Mouse (Mus musculus) stomach, embryonic 16.5 days (tissue): ENCODE data around the gene Pla2r1. TPM values are rescaled to one million over a fixed set of nuclear protein-coding genes. Genes with fewer than 3 reads are reported as not detected.

Source experiments
- ATAC-seq: fragments of 200-750 bp; cut with Nextera tagmentation; 2 replicates; pipeline ENCODE4 v1.8.0; 2017; ENCODE audit warnings: moderate number of reproducible peaks, moderate TSS enrichment; ENCODE audit not compliant: insufficient read depth, low FRiP score
- H3K27ac ChIP-seq: fragments of 300-500 bp; sonication (generic); 2 replicates; pipeline ENCODE4 v1.5.1; 2014; ENCODE audit warnings: low read length
- H3K27me3 ChIP-seq: fragments of 300-500 bp; sonication (generic); 2 replicates; pipeline ENCODE4 v1.6.1; 2014; ENCODE audit warnings: low read length, control low read depth, mixed read lengths; ENCODE audit not compliant: control insufficient read depth, insufficient read depth
- H3K36me3 ChIP-seq: fragments of 300-500 bp; sonication (generic); 2 replicates; pipeline ENCODE4 v1.6.1; 2014; ENCODE audit warnings: low read length; ENCODE audit not compliant: control insufficient read depth, insufficient read depth
- H3K4me1 ChIP-seq: fragments of 300-500 bp; sonication (generic); 2 replicates; pipeline ENCODE4 v1.6.1; 2014; ENCODE audit warnings: low read length, control low read depth, mixed read lengths; ENCODE audit not compliant: control insufficient read depth, insufficient read depth
- H3K4me2 ChIP-seq: fragments of 300-500 bp; sonication (generic); 2 replicates; pipeline ENCODE4 v1.6.1; 2014; ENCODE audit warnings: low read depth, low read length, mixed read lengths
- H3K4me3 ChIP-seq: fragments of 300-500 bp; sonication (generic); replicated peaks from 2 replicates; pipeline ENCODE4 v1.5.1; 2014; ENCODE audit warnings: mild to moderate bottlenecking, low read length
- H3K9ac ChIP-seq: fragments of 300-500 bp; sonication (generic); 2 replicates; pipeline ENCODE4 v1.6.1; 2014; ENCODE audit warnings: low read length
- H3K9me3 ChIP-seq: fragments of 300-500 bp; sonication (generic); replicated peaks from 2 replicates; pipeline ENCODE4 v1.6.1; 2016; ENCODE audit warnings: low read length, control low read depth; ENCODE audit not compliant: control insufficient read depth
- WGBS: fragments of 180-500 bp; shearing (Covaris S2); extraction: QIAGEN DNeasy Blood & Tissue Kit; methylation state at CpG from one replicate; pipeline ENCODE4 v1.1.7; 2014; 5-methylcytosine and 5-hydroxymethylcytosine counted together
- polyA plus RNA-seq: library from polyadenylated mRNA; unstranded; fragments of >200 nt; fragmentation: Nextera tagmentation; extraction: Ambion mirVana; gene quantifications from 2 replicates; pipeline ENCODE4 v1.2.1, GENCODE M21; 2015

Gene Pla2r1
- polyA plus RNA-seq, 1 experiment from 2014 or later, result 3.3 TPM

- Histone ChIP-seq H3K9me3 (no peaks in the 10 kb centered on the region), H3K4me3 (no peak overlapping the region), H3K27ac (no peak overlapping the region), H3K27me3 (no peaks in the 10 kb centered on the region), H3K9ac (no peak overlapping the region), H3K4me2 (no peak overlapping the region), H3K4me1 (0 out of 2 replicates have a peak, but pooled peaks cover 2% of the 10 kb centered on the region), H3K36me3 (no peaks in the 10 kb centered on the region)
- ATAC-seq, result no peak
- 62% methylated on average over 4 of the region's 4 CpGs for WGBS
Observed at GRCm38 (mm10) chr2:60546082-60546481, 7.0 kb downstream of the Pla2r1 start.

DNA sequence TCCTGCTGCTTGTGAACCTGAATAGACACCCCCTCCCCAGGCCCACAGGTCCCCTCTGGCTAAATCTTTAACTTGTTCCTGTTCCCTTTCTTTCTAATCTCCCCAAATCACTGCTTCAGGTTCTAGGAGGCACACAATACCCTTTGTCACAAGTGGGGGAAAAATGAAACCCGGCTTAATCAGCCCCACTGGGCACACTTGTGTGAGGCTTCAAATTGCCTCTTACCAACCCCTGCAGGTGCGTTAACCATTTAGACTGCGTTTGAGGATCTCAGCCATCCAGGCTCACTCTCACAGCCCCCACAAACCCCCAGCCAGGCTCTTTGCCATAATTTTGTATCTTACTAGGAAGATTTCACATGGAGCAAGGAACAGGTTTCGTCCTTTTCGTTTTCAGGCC lies 9.1 kb downstream of the Pla2r1 start:
- no peak for ATAC-seq
- H3K9me3 ChIP-seq, result no peaks in the 10 kb centered on the region
- 0 out of 2 replicates have a peak, but pooled peaks cover 2% of the 10 kb centered on the region for H3K4me1 ChIP-seq
- WGBS, result 54% methylated on average over 5 of the region's 5 CpGs
- no peak overlapping the region for H3K4me3 ChIP-seq
- H3K36me3 ChIP-seq, result no peaks in the 10 kb centered on the region
- no peaks in the 10 kb centered on the region for H3K27me3 ChIP-seq
- H3K4me2 ChIP-seq, result no peak overlapping the region
- no peak overlapping the region for H3K27ac ChIP-seq
- H3K9ac ChIP-seq, result no peak overlapping the region

- WGBS, result 38% methylated on average over 5 of the region's 5 CpGs
- Histone ChIP-seq H3K4me1 (0 out of 2 replicates have a peak, but pooled peaks cover 2% of the 10 kb centered on the region), H3K27ac (no peak overlapping the region), H3K27me3 (no peaks in the 10 kb centered on the region), H3K4me3 (no peak overlapping the region), H3K36me3 (no peaks in the 10 kb centered on the region), H3K4me2 (no peak overlapping the region), H3K9me3 (no peaks in the 10 kb centered on the region), H3K9ac (no peak overlapping the region)
- ATAC-seq, result no peak
Observed at GRCm38 (mm10) chr2:60541745-60542144, 11.4 kb downstream of the Pla2r1 start.

DNA sequence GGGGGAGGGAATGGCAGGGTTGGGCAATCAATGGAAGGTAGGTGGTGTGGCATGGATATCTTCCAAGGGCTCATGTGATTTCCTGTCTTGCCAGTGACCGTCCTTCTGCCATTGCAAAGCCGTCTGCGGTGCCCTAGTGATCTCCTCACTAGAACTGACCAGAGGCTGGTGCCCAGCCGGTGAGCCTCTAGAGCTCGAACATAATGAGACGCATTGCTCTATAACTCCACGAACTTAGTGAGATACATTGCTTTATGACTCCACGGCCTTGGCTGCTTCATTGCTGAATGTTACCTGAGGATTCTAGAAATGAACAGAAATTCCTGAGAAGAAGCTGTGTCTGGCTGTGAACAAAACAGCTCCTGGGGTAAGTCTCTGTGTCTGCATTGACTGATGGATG lies 12.8 kb downstream of the Pla2r1 start:
- 89% methylated on average over 8 of the region's 8 CpGs for WGBS
- 0 out of 2 replicates have a peak, but pooled peaks cover 2% of the 10 kb centered on the region for H3K4me1 ChIP-seq
- H3K27ac ChIP-seq, result no peak overlapping the region
- H3K36me3 ChIP-seq, result no peaks in the 10 kb centered on the region
- H3K4me2 ChIP-seq, result no peak overlapping the region
- H3K27me3 ChIP-seq, result no peaks in the 10 kb centered on the region
- H3K9ac ChIP-seq, result no peak overlapping the region
- no peak for ATAC-seq
- H3K9me3 ChIP-seq, result no peaks in the 10 kb centered on the region
- H3K4me3 ChIP-seq, result no peak overlapping the region

- Histone ChIP-seq H3K4me3 (no peak overlapping the region), H3K9me3 (no peaks in the 10 kb centered on the region), H3K27ac (no peak overlapping the region), H3K4me1 (no peaks in the 10 kb centered on the region), H3K9ac (no peak overlapping the region), H3K27me3 (no peaks in the 10 kb centered on the region), H3K4me2 (no peak overlapping the region), H3K36me3 (no peaks in the 10 kb centered on the region)
- no peak for ATAC-seq
- WGBS, result 73% methylated on average over 5 of the region's 5 CpGs
Observed at GRCm38 (mm10) chr2:60538710-60539109, 14.4 kb downstream of the Pla2r1 start.

GRCm38 (mm10) chr2:60538274-60538673 lies 14.8 kb downstream of the Pla2r1 start:
- WGBS, result 74% methylated on average over 4 of the region's 4 CpGs
- Histone ChIP-seq H3K4me1 (no peaks in the 10 kb centered on the region), H3K27me3 (no peaks in the 10 kb centered on the region), H3K9me3 (no peaks in the 10 kb centered on the region), H3K9ac (no peak overlapping the region), H3K27ac (no peak overlapping the region), H3K4me3 (no peak overlapping the region), H3K4me2 (no peak overlapping the region), H3K36me3 (no peaks in the 10 kb centered on the region)
- ATAC-seq, result no peak

DNA sequence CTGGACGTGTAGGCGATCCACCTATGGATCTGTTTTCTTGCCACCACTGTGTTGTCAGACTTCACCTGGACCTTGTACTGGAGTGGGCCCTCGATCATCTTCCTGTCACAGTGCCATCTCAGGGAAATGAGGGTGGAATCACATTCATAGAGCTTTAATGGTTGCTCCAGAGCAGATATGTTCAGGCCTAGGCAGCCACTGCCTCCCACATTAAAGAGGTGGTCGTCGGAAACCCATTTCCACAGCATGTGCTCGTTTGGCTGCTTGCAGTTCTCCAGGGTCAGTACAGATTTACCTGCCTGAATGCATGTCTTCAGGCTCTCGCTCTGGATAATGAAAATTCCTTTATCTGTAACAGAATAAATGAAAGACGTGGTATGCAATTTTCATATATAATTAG lies 18.4 kb downstream of the Pla2r1 start:
- no peaks in the 10 kb centered on the region for H3K9me3 ChIP-seq
- no peak overlapping the region for H3K4me3 ChIP-seq
- no peak overlapping the region for H3K9ac ChIP-seq
- no peaks in the 10 kb centered on the region for H3K36me3 ChIP-seq
- no peak overlapping the region for H3K4me2 ChIP-seq
- ATAC-seq, result no peak
- no peak overlapping the region for H3K27ac ChIP-seq
- no peaks in the 10 kb centered on the region for H3K27me3 ChIP-seq
- H3K4me1 ChIP-seq, result no peaks in the 10 kb centered on the region
- WGBS, result 82% methylated on average over 8 of the region's 8 CpGs

DNA sequence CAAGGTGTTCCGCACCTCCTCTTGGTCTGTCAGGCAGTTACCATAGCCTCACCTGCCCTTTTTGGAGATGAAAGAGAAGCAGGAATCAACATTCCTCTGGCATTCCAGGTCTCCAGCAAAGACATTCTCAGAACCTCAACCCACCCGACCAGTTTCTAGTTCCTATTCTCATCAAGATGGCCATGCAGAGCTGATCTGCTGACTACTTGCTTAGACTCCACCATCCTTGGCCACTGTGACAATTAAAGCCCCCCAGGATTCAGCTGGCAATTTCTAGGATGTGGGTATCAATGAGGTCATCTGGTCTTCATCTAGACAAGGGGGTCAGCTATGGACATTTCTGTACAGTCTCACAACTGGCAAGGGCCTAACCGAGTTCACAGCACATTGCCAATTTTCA lies 20.1 kb downstream of the Pla2r1 start:
- no peak overlapping the region for H3K9ac ChIP-seq
- H3K9me3 ChIP-seq, result no peaks in the 10 kb centered on the region
- H3K36me3 ChIP-seq, result no peaks in the 10 kb centered on the region
- 72% methylated on average over 3 of the region's 3 CpGs for WGBS
- H3K27ac ChIP-seq, result no peak overlapping the region
- ATAC-seq, result no peak
- H3K27me3 ChIP-seq, result no peaks in the 10 kb centered on the region
- H3K4me1 ChIP-seq, result no peaks in the 10 kb centered on the region
- H3K4me2 ChIP-seq, result no peak overlapping the region
- no peak overlapping the region for H3K4me3 ChIP-seq

- no peaks in the 10 kb centered on the region for H3K4me1 ChIP-seq
- no peaks in the 10 kb centered on the region for H3K27me3 ChIP-seq
- H3K4me3 ChIP-seq, result no peak overlapping the region
- no peaks in the 10 kb centered on the region for H3K36me3 ChIP-seq
- no peak for ATAC-seq
- H3K4me2 ChIP-seq, result no peak overlapping the region
- WGBS, result 66% methylated on average over 5 of the region's 5 CpGs
- H3K27ac ChIP-seq, result no peak overlapping the region
- H3K9me3 ChIP-seq, result no peaks in the 10 kb centered on the region
- H3K9ac ChIP-seq, result no peak overlapping the region
Observed at GRCm38 (mm10) chr2:60532495-60532894, 20.6 kb downstream of the Pla2r1 start.

DNA sequence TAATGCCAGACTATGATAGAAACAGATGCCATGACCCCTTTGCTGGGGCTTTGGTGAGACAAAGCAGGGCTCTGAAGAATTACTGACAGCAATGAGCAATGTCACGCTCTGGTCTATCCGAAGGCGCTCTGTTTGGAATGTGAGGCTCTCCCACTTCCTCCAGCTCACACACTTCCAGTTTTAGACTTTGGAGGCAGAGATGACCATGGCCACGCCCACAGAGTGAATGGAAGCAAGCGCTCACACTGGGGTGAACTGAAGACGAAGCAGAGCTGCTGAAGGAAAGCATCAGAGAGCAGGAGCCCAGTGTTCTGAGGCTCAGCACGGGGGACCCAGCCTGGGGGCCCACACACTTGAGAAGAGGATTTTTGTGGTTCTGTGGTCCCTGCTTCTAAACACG lies 37.3 kb downstream of the Pla2r1 start:
- Histone ChIP-seq H3K4me1 (no peaks in the 10 kb centered on the region), H3K4me2 (peak overlapping the region; percentile 40), H3K36me3 (no peaks in the 10 kb centered on the region), H3K9ac (no peak overlapping the region), H3K27me3 (no peaks in the 10 kb centered on the region), H3K4me3 (no peak overlapping the region), H3K9me3 (no peaks in the 10 kb centered on the region), H3K27ac (no peak overlapping the region)
- no peak for ATAC-seq
- 40% methylated on average over 8 of the region's 8 CpGs for WGBS
